Mouse (Mus musculus) limb, embryonic 10.5 days (tissue): ENCODE results near the gene Tfip11. TPM values are rescaled to one million over a fixed set of nuclear protein-coding genes. Genes with fewer than 3 reads are reported as not detected.

ENCODE experiments used
- DNase-seq: peaks from one replicate; pipeline ENCODE4 v3.0.0-alpha.2; 2017; ENCODE audit warnings: low spot score
- H3K27ac ChIP-seq: fragments of 300-500 bp; sonication (generic); 2 replicates; pipeline ENCODE4 v1.5.1; 2016; ENCODE audit warnings: mild to moderate bottlenecking
- H3K27me3 ChIP-seq: fragments of 300-500 bp; sonication (generic); 2 replicates; pipeline ENCODE4 v1.6.1; 2016; ENCODE audit warnings: low read depth, mild to moderate bottlenecking; ENCODE audit not compliant: poor library complexity, severe bottlenecking
- H3K36me3 ChIP-seq: fragments of 300-500 bp; sonication (generic); 2 replicates; pipeline ENCODE4 v1.6.1; 2016; ENCODE audit warnings: mild to moderate bottlenecking, moderate library complexity
- H3K4me1 ChIP-seq: fragments of 300-500 bp; sonication (generic); 2 replicates; pipeline ENCODE4 v1.6.1; 2016
- H3K4me3 ChIP-seq: fragments of 300-500 bp; sonication (generic); 2 replicates; pipeline ENCODE4 v1.5.1; 2016; ENCODE audit warnings: mild to moderate bottlenecking, moderate library complexity
- H3K9me3 ChIP-seq: fragments of 300-500 bp; sonication (generic); replicated peaks from 2 replicates; pipeline ENCODE4 v1.6.1; 2016; ENCODE audit warnings: mild to moderate bottlenecking
- WGBS: fragments of 180-500 bp; shearing (Covaris S2); methylation state at CpG from one replicate; pipeline ENCODE4 v1.1.7; 2016; 5-methylcytosine and 5-hydroxymethylcytosine counted together
- polyA plus RNA-seq: library from polyadenylated mRNA; unstranded; fragments of >200 nt; fragmentation: Nextera tagmentation; extraction: Ambion mirVana; gene quantifications from 2 replicates; pipeline ENCODE4 v1.2.1, GENCODE M21; 2016

The Tfip11 gene
- polyA plus RNA-seq, 1 experiment from 2014 or later, result 44.4 TPM

DNA sequence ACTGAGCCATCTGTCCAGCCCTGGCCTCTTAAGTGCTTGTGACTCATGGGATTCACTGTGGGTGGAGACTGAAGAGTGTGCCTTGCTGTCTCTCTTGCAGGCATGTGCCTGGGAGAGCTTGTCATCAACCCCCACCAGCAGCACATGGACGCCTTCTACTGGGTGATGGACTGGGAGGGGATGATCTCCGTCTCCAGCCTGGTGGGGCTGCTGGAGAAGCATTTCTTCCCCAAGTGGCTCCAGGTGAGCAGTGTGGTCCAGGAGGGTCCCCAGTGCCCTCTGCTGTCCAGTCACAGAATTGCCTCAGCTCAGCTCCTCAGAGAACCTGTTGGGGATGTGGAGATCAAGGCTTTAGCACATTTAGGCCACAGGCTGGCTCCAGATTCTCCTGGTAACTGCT lies 9.3 kb downstream of the Tfip11 start:
- H3K36me3 ChIP-seq, result peaks cover 93% of the 10 kb centered on the region
- DNase-seq, result peak; percentile 61
- H3K4me3 ChIP-seq, result no peak overlapping the region
- no peak overlapping the region for H3K27ac ChIP-seq
- no peaks in the 10 kb centered on the region for H3K27me3 ChIP-seq
- no peaks in the 10 kb centered on the region for H3K4me1 ChIP-seq
- 26% methylated on average over 2 of the region's 2 CpGs for WGBS
- H3K9me3 ChIP-seq, result no peaks in the 10 kb centered on the region

DNA sequence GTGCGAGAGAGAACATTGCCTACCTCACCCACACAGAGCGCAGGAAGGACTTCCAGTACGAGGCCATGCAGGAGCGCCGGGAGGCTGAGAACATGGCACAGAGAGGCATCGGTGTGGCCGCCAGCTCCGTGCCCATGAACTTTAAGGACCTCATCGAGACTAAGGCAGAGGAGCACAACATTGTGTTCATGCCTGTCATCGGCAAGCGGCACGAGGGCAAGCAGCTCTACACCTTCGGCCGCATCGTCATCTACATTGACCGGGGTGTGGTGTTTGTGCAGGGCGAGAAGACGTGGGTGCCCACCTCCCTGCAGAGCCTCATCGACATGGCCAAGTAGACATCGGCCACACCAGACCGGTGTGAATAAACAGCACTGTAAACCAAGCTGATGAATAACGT lies 10.8 kb downstream of the Tfip11 start:
- Histone ChIP-seq H3K4me1 (peaks cover 6% of the 10 kb centered on the region), H3K27ac (no peak overlapping the region), H3K27me3 (no peaks in the 10 kb centered on the region), H3K4me3 (no peak overlapping the region), H3K9me3 (no peaks in the 10 kb centered on the region), H3K36me3 (peaks cover 85% of the 10 kb centered on the region)
- DNase-seq, result no peak
- WGBS, result 94% methylated on average over 22 of the region's 22 CpGs

DNA sequence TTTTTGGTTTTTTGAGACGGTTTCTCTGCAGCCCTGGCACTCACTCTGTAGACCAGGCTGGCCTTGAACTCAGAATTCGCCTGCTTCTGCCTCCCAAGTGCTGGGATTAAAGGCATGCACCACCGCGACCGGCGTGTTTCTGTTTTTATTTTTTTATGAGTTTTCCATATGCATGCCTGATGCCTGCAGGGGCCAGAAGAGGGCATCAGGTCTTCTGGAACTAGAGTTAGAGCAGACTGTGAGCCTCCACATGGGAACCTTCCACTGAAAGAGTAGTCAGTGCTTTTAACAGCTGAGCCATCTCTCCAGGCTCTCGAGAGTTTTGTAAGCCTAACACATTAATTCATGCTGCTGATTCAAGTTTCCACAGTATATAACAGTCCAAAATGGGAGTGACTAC lies 13.1 kb downstream of the Tfip11 start:
- Histone ChIP-seq H3K27me3 (no peaks in the 10 kb centered on the region), H3K36me3 (peaks cover 63% of the 10 kb centered on the region), H3K4me3 (no peak overlapping the region), H3K27ac (no peak overlapping the region), H3K4me1 (peaks cover 21% of the 10 kb centered on the region), H3K9me3 (no peaks in the 10 kb centered on the region)
- no peak for DNase-seq
- 83% methylated on average over 7 of the region's 7 CpGs for WGBS

DNA sequence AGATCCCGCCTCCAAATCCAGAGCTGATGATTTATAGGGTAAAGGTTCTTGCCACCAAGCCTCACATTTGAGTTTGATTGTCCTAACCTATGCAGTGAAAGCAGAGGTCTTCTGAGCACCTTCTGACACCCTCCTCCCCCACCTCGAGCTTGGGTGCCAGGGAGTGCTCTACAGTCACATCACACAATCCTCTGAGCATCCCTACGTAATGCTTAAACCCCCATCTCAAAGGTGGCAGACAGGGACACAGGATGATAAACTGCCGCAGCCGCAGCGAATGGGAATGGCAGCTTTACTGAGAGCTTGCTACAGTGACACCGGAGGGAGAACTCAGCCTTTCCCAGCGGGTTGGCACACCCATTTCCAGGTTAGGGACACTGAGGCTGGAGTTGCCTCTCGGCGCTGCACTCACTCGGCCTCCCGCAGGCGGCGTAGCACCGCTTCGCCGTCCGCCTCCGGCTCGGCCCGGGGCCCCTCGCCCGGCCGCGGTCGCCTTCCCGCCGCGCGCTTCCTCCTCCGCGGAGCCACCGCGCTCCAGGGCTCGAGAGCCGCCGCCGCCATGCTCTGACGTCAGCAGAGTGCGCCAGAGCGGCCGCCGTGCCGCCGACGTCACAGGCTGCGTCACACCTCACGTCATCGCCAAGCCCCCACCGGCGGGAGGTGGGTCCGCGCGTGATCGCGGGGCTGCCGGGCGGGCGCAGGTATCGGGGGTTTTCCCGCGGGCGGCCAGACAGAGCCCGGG lies 16.5 kb downstream of the Tfip11 start, which contains the start of the genes Srrd and Hps4:
TSS of gene Srrd (minus strand) at position 578 of the 742 bp plus-strand sequence.
TSS of gene Hps4 (plus strand) at position 621 of the 742 bp plus-strand sequence.
- H3K36me3 ChIP-seq, result peaks cover 54% of the 10 kb centered on the region
- 2% methylated on average over 60 of the region's 64 CpGs for WGBS
- peak within 1 kb of the TSS; percentile 93 for H3K27ac ChIP-seq

DNA sequence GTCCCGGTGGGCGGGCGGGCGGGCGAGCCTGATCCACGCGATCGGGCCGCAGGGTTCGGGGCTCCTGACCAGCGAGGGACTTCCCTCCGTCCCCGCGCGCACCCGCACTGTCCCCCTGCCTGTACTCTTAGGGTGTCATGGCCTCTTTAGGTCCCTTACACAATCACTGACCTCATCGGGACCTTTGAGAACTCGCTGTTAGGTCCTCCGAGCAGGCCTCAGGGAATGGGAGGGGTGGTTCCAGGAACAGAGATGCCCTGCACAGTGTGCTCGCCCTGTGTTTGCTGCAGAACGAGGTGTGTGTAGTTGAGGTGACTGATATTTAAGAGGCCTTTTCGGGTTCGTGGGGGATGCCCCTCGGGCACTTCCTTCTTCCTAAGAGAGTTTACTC lies 17.0 kb downstream of the Tfip11 start:
- under 1% methylated on average over 17 of the region's 24 CpGs for whole genome bisulfite sequencing
- DNase-seq, result no peak
- Histone ChIP-seq H3K9me3 (no peaks in the 10 kb centered on the region), H3K4me1 (peaks cover 33% of the 10 kb centered on the region), H3K27ac (peak overlapping the region; percentile 93), H3K27me3 (no peaks in the 10 kb centered on the region), H3K4me3 (peak overlapping the region; percentile 97), H3K36me3 (peaks cover 53% of the 10 kb centered on the region)

More for the DNA sequence above, 16.5 kb downstream of the Tfip11 start, which contains the start of the genes Srrd and Hps4:
- no peaks in the 10 kb centered on the region for H3K9me3 ChIP-seq
- peaks cover 33% of the 10 kb centered on the region for H3K4me1 ChIP-seq
- DNase-seq, result peak; percentile 94
- H3K27me3 ChIP-seq, result no peaks in the 10 kb centered on the region
- H3K4me3 ChIP-seq, result peak within 1 kb of the TSS; percentile 97

DNA sequence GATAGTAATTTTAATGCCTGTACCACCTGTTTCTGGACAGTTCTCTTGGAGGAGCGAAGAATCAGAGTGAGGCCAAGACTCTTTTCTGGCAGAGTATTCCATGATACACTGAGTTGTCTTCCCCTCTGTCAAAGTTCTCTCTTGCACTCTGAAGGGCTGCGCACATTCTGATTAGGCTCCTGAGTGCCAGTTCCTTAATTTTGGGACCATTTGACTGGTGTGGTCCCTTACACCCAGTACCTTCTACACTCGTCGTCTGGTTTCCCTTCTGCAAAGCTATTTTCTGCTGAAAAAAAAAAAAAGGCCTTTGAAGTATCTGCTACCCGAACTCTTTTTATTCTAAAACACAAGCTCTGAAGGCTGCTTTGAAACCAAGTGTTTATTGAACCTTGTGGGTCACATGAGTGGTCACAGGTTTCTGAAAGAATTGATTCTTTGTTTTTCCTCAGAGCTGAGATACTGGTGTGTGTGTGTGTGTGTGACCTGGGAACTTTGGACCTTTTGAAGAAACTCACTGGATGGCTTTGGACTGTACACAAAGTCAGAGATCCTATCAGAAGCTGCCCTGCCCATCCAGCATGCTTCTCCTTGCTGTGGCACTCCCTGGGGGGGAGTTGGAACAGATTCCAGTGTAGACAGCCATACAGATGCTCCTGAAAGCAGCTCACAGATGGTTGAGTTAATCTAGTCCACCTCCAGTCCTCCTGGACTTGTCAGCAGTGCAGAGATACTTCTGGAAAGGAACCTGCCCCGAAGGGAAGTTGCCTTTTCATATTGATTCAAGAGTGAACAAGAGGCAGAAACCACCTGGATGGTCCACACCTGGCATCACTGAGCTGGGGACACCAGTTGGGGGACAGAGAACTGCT lies 18.2 kb downstream of the Tfip11 start:
- H3K27me3 ChIP-seq, result no peaks in the 10 kb centered on the region
- no peak overlapping the region for H3K27ac ChIP-seq
- H3K36me3 ChIP-seq, result peaks cover 55% of the 10 kb centered on the region
- WGBS, result 84% methylated on average over 6 of the region's 6 CpGs
- no peak for DNase-seq
- H3K4me1 ChIP-seq, result peaks cover 33% of the 10 kb centered on the region
- H3K4me3 ChIP-seq, result 0 out of 2 replicates have a peak overlapping the region, but pooled peaks have one; percentile 97
- no peaks in the 10 kb centered on the region for H3K9me3 ChIP-seq

DNA sequence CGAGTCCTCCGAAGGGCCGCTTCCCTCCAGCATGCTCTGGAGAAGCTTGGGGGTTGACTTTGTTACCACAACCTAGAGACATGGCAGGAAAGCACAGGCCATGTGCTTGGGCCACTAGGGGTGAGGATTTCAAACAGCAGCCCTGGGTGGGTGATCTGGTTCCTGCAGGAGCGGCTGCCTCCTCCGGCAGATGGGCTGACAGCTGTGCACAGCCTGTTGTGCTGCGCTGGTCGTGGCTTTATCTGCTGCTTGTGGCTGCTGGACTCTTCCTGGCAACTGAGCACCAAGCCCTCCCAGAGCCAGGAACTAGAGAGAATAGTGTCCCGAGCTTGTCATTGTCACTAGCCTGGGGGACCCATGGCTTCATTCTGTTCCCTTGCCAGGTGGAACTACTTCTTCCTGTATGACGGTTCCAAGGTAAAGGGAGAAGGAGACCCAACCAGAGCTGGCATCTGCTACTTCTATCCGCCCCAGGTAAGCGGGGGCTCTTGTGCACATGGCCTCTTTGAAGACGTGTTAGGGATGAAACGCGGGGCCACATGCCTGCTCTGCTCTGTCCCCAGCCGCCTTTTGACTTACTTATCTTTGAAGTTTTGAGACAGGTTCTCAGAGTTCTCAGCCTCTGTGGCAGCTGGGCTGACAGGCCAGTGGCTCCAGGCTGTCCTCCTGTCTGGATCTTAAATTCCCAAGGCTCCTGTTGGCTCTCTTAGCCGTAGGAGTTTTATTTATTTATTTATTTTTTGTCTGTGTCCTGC lies 20.2 kb downstream of the Tfip11 start:
- Histone ChIP-seq H3K4me1 (peaks cover 33% of the 10 kb centered on the region), H3K9me3 (no peaks in the 10 kb centered on the region), H3K36me3 (peaks cover 62% of the 10 kb centered on the region), H3K27me3 (no peaks in the 10 kb centered on the region), H3K27ac (no peak overlapping the region), H3K4me3 (no peak overlapping the region)
- WGBS, result 90% methylated on average over 16 of the region's 16 CpGs
- no peak for DNase-seq

DNA sequence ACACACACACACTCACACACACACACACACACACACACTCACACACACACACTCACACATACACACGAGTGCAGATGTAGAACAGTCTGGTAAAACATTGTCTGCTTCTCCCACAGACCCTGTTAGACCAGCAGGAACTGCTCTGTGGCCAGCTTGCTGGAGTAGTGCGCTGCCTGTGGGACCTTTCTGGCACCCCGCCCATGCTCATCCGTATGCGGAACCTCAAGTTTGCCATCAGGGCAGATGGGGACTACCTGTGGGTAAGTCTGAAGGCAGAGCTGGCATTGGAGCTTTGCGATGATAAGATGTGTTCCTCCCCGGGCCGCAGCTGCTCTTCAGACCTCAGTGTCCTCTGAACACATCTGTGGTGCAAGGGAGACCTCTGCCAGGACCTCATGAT lies 23.0 kb downstream of the Tfip11 start:
- DNase-seq, result no peak
- Histone ChIP-seq H3K36me3 (peaks cover 88% of the 10 kb centered on the region), H3K4me1 (peaks cover 12% of the 10 kb centered on the region; the same call in 1 of the 2 replicates), H3K27me3 (no peaks in the 10 kb centered on the region), H3K27ac (no peak overlapping the region), H3K9me3 (no peaks in the 10 kb centered on the region), H3K4me3 (no peak overlapping the region)
- 96% methylated on average over 8 of the region's 8 CpGs for WGBS

DNA sequence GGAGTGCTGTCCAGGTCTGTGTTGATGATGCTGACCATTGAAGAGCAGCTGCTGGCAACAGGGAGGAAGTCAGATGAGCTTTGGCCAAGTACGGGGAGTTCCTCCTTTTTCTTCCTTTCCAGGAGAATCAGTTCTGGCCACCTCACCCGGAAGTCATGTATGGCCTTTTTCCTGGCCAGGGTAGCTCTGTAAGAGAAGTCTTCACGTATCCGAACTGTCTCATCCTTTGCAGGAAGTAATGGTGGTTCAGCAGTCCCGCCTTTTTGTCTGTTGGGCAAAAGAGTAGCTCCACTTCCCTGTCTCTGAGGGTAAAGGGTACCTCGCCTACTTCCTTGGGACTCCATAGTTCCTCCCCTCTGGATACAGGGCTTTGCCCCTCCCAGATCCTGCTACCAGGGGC lies 29.3 kb downstream of the Tfip11 start:
- no peak overlapping the region for H3K4me3 ChIP-seq
- no peaks in the 10 kb centered on the region for H3K27me3 ChIP-seq
- 83% methylated on average over 6 of the region's 6 CpGs for WGBS
- peaks cover 95% of the 10 kb centered on the region for H3K36me3 ChIP-seq
- H3K4me1 ChIP-seq, result no peaks in the 10 kb centered on the region
- no peaks in the 10 kb centered on the region for H3K9me3 ChIP-seq
- DNase-seq, result no peak
- no peak overlapping the region for H3K27ac ChIP-seq

DNA sequence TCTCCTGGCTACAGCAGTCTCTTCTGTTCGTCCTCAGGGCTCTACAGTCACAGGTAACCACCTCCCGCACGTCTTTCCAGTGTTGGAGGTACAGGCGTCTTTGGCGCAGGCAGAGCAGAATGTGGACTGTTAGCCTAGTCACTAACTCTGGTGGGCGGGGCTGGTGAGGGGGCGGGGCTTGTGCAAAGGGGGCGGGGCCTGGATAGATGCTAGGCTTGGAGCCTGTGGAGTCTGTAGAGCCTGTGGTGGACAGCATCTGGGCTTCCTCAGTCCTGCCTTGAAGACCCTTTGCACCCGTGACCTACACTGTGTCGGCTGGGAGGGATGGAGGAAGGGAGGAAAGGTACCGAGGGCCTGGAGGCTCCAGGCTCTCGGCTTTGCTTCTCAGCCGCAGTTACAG lies 29.8 kb downstream of the Tfip11 start, which contains the start of gene Gm6583:
TSS of gene Gm6583 (minus strand) at position 124 of the 400 bp plus-strand sequence.
- Histone ChIP-seq H3K4me3 (no peak within 1 kb of the TSS), H3K9me3 (no peaks in the 10 kb centered on the region), H3K36me3 (peaks cover 91% of the 10 kb centered on the region), H3K27me3 (no peaks in the 10 kb centered on the region), H3K27ac (no peak within 1 kb of the TSS), H3K4me1 (no peaks in the 10 kb centered on the region)
- 55% methylated on average over 13 of the region's 13 CpGs for WGBS
- no peak for DNase-seq

DNA sequence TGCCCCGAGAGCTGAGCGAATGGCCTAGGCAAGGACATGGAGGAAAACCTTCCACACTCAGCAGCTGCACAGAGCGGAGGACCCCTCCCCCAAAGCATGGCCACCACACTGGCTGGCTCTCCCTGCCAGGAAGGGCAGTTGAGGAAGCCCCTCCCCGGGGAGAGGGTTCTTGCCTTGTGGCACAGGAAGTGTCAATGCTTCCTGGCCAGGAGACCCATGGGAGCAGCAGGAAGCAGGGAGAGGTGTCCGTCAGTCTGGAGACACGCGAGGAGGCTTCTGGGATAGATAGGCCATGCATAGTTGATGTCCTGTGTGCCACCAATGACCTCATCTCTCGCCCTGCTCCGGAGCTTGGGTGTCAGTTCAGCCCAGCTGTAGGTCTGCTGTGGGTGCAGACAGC lies 30.2 kb downstream of the Tfip11 start:
- H3K27me3 ChIP-seq, result no peaks in the 10 kb centered on the region
- DNase-seq, result no peak
- H3K4me3 ChIP-seq, result no peak overlapping the region
- H3K36me3 ChIP-seq, result peaks cover 90% of the 10 kb centered on the region
- 92% methylated on average over 9 of the region's 9 CpGs for WGBS
- no peaks in the 10 kb centered on the region for H3K4me1 ChIP-seq
- no peak overlapping the region for H3K27ac ChIP-seq
- H3K9me3 ChIP-seq, result no peaks in the 10 kb centered on the region

DNA sequence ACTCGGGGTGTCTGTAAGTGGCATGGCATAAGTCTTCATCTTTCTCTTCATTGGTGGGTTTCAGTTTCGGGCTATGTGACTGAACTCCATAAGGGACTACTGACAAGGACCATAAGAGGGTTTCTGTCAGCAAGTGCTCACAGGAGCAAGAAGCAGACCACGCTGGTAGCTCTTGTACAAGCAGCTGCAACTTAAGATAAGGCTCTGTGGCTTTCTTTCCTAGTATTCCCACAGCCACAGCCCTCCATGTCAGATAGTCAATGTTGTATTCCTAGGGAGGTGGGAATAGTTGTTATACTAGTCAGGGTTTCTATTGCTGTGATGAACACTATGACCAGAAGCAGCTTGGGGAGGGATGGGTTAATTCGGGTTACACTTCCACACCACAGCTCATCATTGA lies 33.4 kb downstream of the Tfip11 start:
- WGBS, result 89% methylated on average over 4 of the region's 4 CpGs
- Histone ChIP-seq H3K4me3 (no peak overlapping the region), H3K27ac (0 out of 2 replicates have a peak overlapping the region, but pooled peaks have one; percentile 2), H3K9me3 (no peaks in the 10 kb centered on the region), H3K4me1 (peaks cover 12% of the 10 kb centered on the region), H3K27me3 (no peaks in the 10 kb centered on the region), H3K36me3 (peaks cover 88% of the 10 kb centered on the region)
- DNase-seq, result no peak
